Mouse (Mus musculus): ENCODE results near the gene Epb41l2. TPM values are rescaled to one million over a fixed set of nuclear protein-coding genes. Genes with fewer than 3 reads are reported as not detected.

The Epb41l2 gene
- polyA plus RNA-seq, 1 experiment from 2014 or later: 41.3 TPM

GRCm38 (mm10) chr10:25541097-25541496, 181.5 kb downstream of the Epb41l2 start:
- POLR2A ChIA-PET: no interaction called here
- no peak for ATAC-seq
- in situ Hi-C loops (cut with MboI; ENCODE audit: low pct_unique_long_range_greater_than_20kb): no loop called here
- H3K27me3 ChIP-seq: no peaks in the 10 kb centered on the region
- no peak for TF ChIP-seq CTCF (IDR thresholded peaks at IDR 0.05)
- no peak for DNase-seq (ENCODE audit: low read depth, low spot score)
- CTCF ChIA-PET: no interaction called here

DNA sequence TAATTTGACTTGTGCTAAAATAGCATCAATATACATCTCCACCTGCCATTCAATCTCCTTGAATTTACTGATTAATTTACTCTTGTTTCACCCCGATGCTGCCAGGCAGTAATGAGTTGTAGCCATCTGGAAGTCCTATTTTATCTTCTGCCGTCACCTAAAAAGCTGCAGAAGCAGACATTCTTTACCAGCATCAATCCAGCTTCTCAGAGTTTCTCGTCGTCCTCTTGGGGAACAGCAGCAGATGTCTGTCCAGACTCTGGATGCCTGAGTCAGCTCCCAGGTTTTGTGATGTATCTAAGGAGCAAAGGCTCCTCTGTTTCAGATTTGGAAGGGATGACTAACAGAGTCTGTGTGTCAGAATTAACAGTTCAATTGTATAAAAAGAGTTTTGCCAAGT, 193.3 kb downstream of the Epb41l2 start:
- no peak for TF ChIP-seq CTCF (IDR thresholded peaks at IDR 0.05)
- ChIA-PET CTCF (no interaction called here), POLR2A (no interaction called here)
- in situ Hi-C loops (cut with MboI; ENCODE audit: low pct_unique_long_range_greater_than_20kb): no loop called here
- ATAC-seq: no peak
- no peak for DNase-seq (ENCODE audit: low read depth, low spot score)
- no peaks in the 10 kb centered on the region for H3K27me3 ChIP-seq

DNA sequence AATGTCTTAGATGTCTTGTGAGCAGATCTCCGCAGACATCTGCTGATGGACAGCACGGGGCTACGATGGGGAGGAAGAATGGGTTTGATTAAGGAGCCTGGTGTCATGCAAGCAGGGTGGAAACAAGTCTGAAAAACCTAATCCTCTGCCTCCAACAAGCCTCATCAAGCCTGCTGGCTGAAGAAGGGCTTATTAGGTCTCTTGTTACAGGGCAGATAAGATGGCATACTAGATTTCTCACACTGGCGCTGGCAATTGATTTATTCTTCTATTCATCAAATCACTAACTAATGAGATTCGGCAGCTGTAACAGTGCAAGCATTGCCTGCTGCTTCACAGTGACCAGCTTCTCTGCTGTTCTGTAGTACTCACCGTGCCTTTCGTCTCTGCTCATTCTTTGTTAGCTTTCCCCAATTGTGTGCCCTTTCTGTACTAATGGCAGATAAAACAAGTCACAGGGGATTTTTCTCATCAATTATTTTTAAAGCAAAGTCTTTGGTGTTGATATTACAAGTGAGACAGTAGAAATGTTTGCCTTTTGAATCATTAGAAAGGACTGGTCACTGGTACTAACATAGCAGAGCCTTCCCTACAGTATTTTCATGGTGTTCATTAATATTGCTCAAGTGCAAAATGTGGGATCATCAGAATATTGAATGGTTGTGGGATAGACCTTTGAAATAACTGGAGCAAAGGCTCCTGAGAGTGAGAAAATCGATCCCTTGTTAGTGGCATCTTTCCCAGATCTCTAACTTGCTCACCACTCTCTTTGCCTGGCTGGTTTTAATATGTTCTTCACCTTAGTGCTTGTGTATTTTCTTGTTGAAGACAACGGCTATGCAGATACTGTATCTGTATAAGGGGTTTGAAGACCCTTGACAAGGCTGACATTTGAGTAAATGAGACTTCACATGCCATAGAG, 212.0 kb downstream of the Epb41l2 start:
- DNase-seq (ENCODE audit: low read depth, low spot score): no peak
- in situ Hi-C loops (cut with MboI; ENCODE audit: low pct_unique_long_range_greater_than_20kb): no loop called here
- TF ChIP-seq CTCF (IDR thresholded peaks at IDR 0.05): no peak
- CTCF ChIA-PET: no interaction called here
- peaks cover 5% of the 10 kb centered on the region for H3K27me3 ChIP-seq
- no peak for ATAC-seq
- POLR2A ChIA-PET: no interaction called here

Other genes starting within 250 kb of the Epb41l2 start
- gene Akap7, start 51.9 kb upstream of the Epb41l2 start, polyA plus RNA-seq (2021): 33.2 TPM
- not detected for gene Smlr1, start 176.5 kb downstream of the Epb41l2 start, polyA plus RNA-seq (2021)